In genomic region chr17:26564439-26564838, GRCm38 (mm10) we compare ENCODE assay signal across 17 mouse cellular contexts. TPM values are rescaled to one million over a fixed set of nuclear protein-coding genes. Genes with fewer than 3 reads are reported as not detected.
DNase-seq lines count a peak whose midpoint lies in the region; ATAC-seq lines count a peak whose summit lies in the region.
"Had no signal": no experiment of that assay in that cellular context is flagged by ENCODE, and none has a peak within 500 bp of the region (broad histone marks: within the 10 kb centered on the region; RNA-seq: fewer than 3 reads in every experiment).

No protein-coding gene starts in this region.

- 31% methylated on average over 9 of the region's 9 CpGs for WGBS in large intestine, adult 2 months
- WGBS in stomach, embryonic 15.5 days, result 66% methylated on average over 9 of the region's 9 CpGs

- no peaks in the 10 kb centered on the region for H3K27me3 ChIP-seq in megakaryocyte, embryonic 14.5 days (replicated peaks)
- H3K27me3 ChIP-seq in stomach, embryonic 15.5 days (replicated peaks), result no peaks in the 10 kb centered on the region
- H3K27me3 ChIP-seq: forebrain, embryonic 15.5 days; midbrain, embryonic 12.5 days; neural tube, embryonic 13.5 days had no signal

- DNase-seq in kidney, adult 9 months, result peak; percentile 54
- no peak for DNase-seq in kidney, postnatal 14 days
- DNase-seq in large intestine, adult 2 months (ENCODE audit: low read depth, low spot score), result peak; percentile 39
- DNase-seq in urinary bladder, postnatal 10 days (ENCODE audit: low spot score), result no peak
- DNase-seq: adrenal gland, postnatal 25 days; cerebellum, adult 18-20 months; gastrocnemius, postnatal 36 days; lung, postnatal 14 days; right cerebral cortex, postnatal 14 days; thymus, adult 2 months had no signal

- H3K4me3 ChIP-seq in megakaryocyte, embryonic 14.5 days (replicated peaks), result peak overlapping the region; percentile 28
- no peak overlapping the region for H3K4me3 ChIP-seq in stomach, embryonic 15.5 days (replicated peaks)
- H3K4me3 ChIP-seq: forebrain, embryonic 15.5 days; midbrain, embryonic 12.5 days; neural tube, embryonic 13.5 days had no signal

- peaks cover 59% of the 10 kb centered on the region for H3K36me3 ChIP-seq in megakaryocyte, embryonic 14.5 days (replicated peaks; ENCODE audit: low read length)
- peaks cover 14% of the 10 kb centered on the region for H3K36me3 ChIP-seq in stomach, embryonic 15.5 days

- peaks cover 8% of the 10 kb centered on the region for H3K9me3 ChIP-seq in megakaryocyte, embryonic 14.5 days
- no peaks in the 10 kb centered on the region for H3K9me3 ChIP-seq in stomach, embryonic 15.5 days
- H3K9me3 ChIP-seq: forebrain, embryonic 15.5 days; midbrain, embryonic 12.5 days had no signal

- peak overlapping the region; percentile 55 for H3K27ac ChIP-seq in stomach, embryonic 15.5 days
- H3K27ac ChIP-seq: forebrain, embryonic 15.5 days; midbrain, embryonic 12.5 days; neural tube, embryonic 13.5 days had no signal

- H3K4me1 ChIP-seq in megakaryocyte, embryonic 14.5 days, result peaks cover 72% of the 10 kb centered on the region
- H3K4me1 ChIP-seq in stomach, embryonic 15.5 days, result peaks cover 37% of the 10 kb centered on the region

- 0 out of 2 replicates have a peak overlapping the region, but pooled peaks have one; percentile 3 for H3K9ac ChIP-seq in stomach, embryonic 15.5 days
- H3K9ac ChIP-seq: forebrain, embryonic 15.5 days; midbrain, embryonic 12.5 days; neural tube, embryonic 13.5 days had no signal

- H3K4me2 ChIP-seq in stomach, embryonic 15.5 days, result peak overlapping the region; percentile 34
- H3K4me2 ChIP-seq: forebrain, embryonic 15.5 days; midbrain, embryonic 12.5 days; neural tube, embryonic 13.5 days had no signal

- no peak for ATAC-seq in megakaryocyte, adult 5-6 weeks (ENCODE audit: poor library complexity, severe bottlenecking)
- ATAC-seq in stomach, embryonic 15.5 days (ENCODE audit: insufficient read depth, low FRiP score, low read depth), result peak; percentile 13; the same call in 1 of the 2 replicates
- no peak for ATAC-seq in erythroblast, adult 5-6 weeks (replicated peaks; ENCODE audit: low FRiP score, poor library complexity, severe bottlenecking)
- ATAC-seq: forebrain, embryonic 15.5 days had no signal

RNA-seq across cellular contexts. Expression of gene Dusp1, which starts 2.5 kb away (rescaled TPM):
- 11.6 and 65.1 TPM in 2 replicates for polyA plus RNA-seq in megakaryocyte, embryonic 14.5 days (2012; ENCODE audit: insufficient read depth, low replicate concordance)
- 265 and 280 TPM in 2 replicates for total RNA-seq in megakaryocyte, adult 5-6 weeks (2015)
- 58.9 and 72.1 TPM in 2 replicates for total RNA-seq in megakaryocyte, adult 5-6 weeks (2017)
- 23.4 and 33.5 TPM in 2 replicates for polyA plus RNA-seq in large intestine, adult 2 months (2012; rRNA removed)
- 15.8 and 19.3 TPM in 2 replicates for polyA plus RNA-seq in stomach, embryonic 15.5 days (2015; fragmentation: Nextera tagmentation; extraction: Ambion mirVana)
- 54.8 and 66.0 TPM in 2 replicates for total RNA-seq in erythroblast, adult 5-6 weeks (2015; ENCODE audit: low replicate concordance)
- total RNA-seq in erythroblast, adult 5-6 weeks (2017; ENCODE audit: low replicate concordance), result 9.5 and 13.1 TPM in 2 replicates

RNA-seq across cellular contexts. Expression of gene Ergic1, which starts 3.1 kb away (rescaled TPM):
- 21.0 and 26.5 TPM in 2 replicates for polyA plus RNA-seq in megakaryocyte, embryonic 14.5 days (2012; ENCODE audit: insufficient read depth, low replicate concordance)
- total RNA-seq in megakaryocyte, adult 5-6 weeks (2015), result 18.9 and 22.1 TPM in 2 replicates
- 9.6 and 16.3 TPM in 2 replicates for total RNA-seq in megakaryocyte, adult 5-6 weeks (2017)
- polyA plus RNA-seq in large intestine, adult 2 months (2012; rRNA removed), result 113 TPM in 2 replicates
- 106 and 113 TPM in 2 replicates for polyA plus RNA-seq in stomach, embryonic 15.5 days (2015; fragmentation: Nextera tagmentation; extraction: Ambion mirVana)
- total RNA-seq in erythroblast, adult 5-6 weeks (2015; ENCODE audit: low replicate concordance), result 23.4 and 26.1 TPM in 2 replicates
- 2.1 and 10.3 TPM in 2 replicates for total RNA-seq in erythroblast, adult 5-6 weeks (2017; ENCODE audit: low replicate concordance)

Comparison
In these comparisons a context has a peak if more than half of its experiments do, and no peak if none do; other contexts are left out.
1. DNase-seq: peak in kidney, adult 9 months (single experiment) and large intestine, adult 2 months (single experiment); none in kidney, postnatal 14 days (single experiment) and urinary bladder, postnatal 10 days (single experiment).